Mouse (Mus musculus): ENCODE results near the gene Plekhg3. TPM values are rescaled to one million over a fixed set of nuclear protein-coding genes. Genes with fewer than 3 reads are reported as not detected.

The Plekhg3 gene
- total RNA-seq, 2 experiments from 2014 or later, result 22.9 to 24.4 TPM

- DNase-seq (ENCODE audit: low spot score in 2 of 2), result no peak
- Histone ChIP-seq H3K27ac (peak overlapping the region; percentile 79), H3K4me3 (no peak overlapping the region)
- no peak for TF ChIP-seq CTCF (conservative IDR thresholded peaks at IDR 0.05)
These were observed 24.2 kb upstream of the Plekhg3 start for GRCm38 (mm10) chr12:76506522-76506921.

GRCm38 (mm10) chr12:76507791-76508190, 22.9 kb upstream of the Plekhg3 start:
- no peak overlapping the region for H3K4me3 ChIP-seq
- peak overlapping the region; percentile 79 for H3K27ac ChIP-seq

GRCm38 (mm10) chr12:76508909-76509440, 21.7 kb upstream of the Plekhg3 start:
- no peak for DNase-seq (ENCODE audit: low spot score in 2 of 2)
- TF ChIP-seq CTCF (conservative IDR thresholded peaks at IDR 0.05), result no peak
- no peak overlapping the region; the same call in 1 of the 2 replicates for H3K27ac ChIP-seq

More at GRCm38 (mm10) chr12:76507791-76508190, 22.9 kb upstream of the Plekhg3 start:
- no peak for DNase-seq (ENCODE audit: low spot score in 2 of 2)
- TF ChIP-seq CTCF (conservative IDR thresholded peaks at IDR 0.05), result no peak

GRCm38 (mm10) chr12:76512731-76513130, 18.0 kb upstream of the Plekhg3 start:
- no peak for DNase-seq (ENCODE audit: low spot score in 2 of 2)
- Histone ChIP-seq H3K4me3 (no peak overlapping the region), H3K27ac (no peak overlapping the region)
- no peak for TF ChIP-seq CTCF (conservative IDR thresholded peaks at IDR 0.05)

More at GRCm38 (mm10) chr12:76508909-76509440, 21.7 kb upstream of the Plekhg3 start:
- no peak overlapping the region for H3K4me3 ChIP-seq

GRCm38 (mm10) chr12:76514842-76515241, 15.8 kb upstream of the Plekhg3 start:
- no peak for DNase-seq (ENCODE audit: low spot score in 2 of 2)
- Histone ChIP-seq H3K4me3 (no peak overlapping the region), H3K27ac (no peak overlapping the region)
- no peak for TF ChIP-seq CTCF (conservative IDR thresholded peaks at IDR 0.05)

- DNase-seq (ENCODE audit: low spot score in 2 of 2), result no peak
- Histone ChIP-seq H3K4me3 (no peak overlapping the region), H3K27ac (no peak overlapping the region)
- TF ChIP-seq CTCF (conservative IDR thresholded peaks at IDR 0.05), result no peak
These were observed 12.7 kb upstream of the Plekhg3 start for GRCm38 (mm10) chr12:76518000-76518399.

- no peak for DNase-seq (ENCODE audit: low spot score in 2 of 2)
- Histone ChIP-seq H3K27ac (no peak overlapping the region), H3K4me3 (no peak overlapping the region)
- TF ChIP-seq CTCF (conservative IDR thresholded peaks at IDR 0.05), result no peak
These were observed 11.5 kb upstream of the Plekhg3 start for GRCm38 (mm10) chr12:76518909-76519842.

- TF ChIP-seq CTCF (conservative IDR thresholded peaks at IDR 0.05), result no peak
- no peak overlapping the region for H3K27ac ChIP-seq
- no peak for DNase-seq (ENCODE audit: low spot score in 2 of 2)
- H3K4me3 ChIP-seq, result no peak overlapping the region
These were observed 7.0 kb upstream of the Plekhg3 start for GRCm38 (mm10) chr12:76523654-76524053.

- DNase-seq (ENCODE audit: low spot score in 2 of 2), result no peak
- Histone ChIP-seq H3K27ac (no peak overlapping the region), H3K4me3 (no peak overlapping the region)
- TF ChIP-seq CTCF (conservative IDR thresholded peaks at IDR 0.05), result no peak
These were observed 5.8 kb upstream of the Plekhg3 start for GRCm38 (mm10) chr12:76524915-76525314.

- DNase-seq (ENCODE audit: low spot score in 2 of 2), result no peak
- H3K27ac ChIP-seq, result no peak overlapping the region
- H3K4me3 ChIP-seq, result no peak overlapping the region
- TF ChIP-seq CTCF (conservative IDR thresholded peaks at IDR 0.05), result no peak
These were observed 3.3 kb upstream of the Plekhg3 start for GRCm38 (mm10) chr12:76527245-76527881.

GRCm38 (mm10) chr12:76528766-76529165, 1.9 kb upstream of the Plekhg3 start:
- no peak overlapping the region for H3K27ac ChIP-seq

GRCm38 (mm10) chr12:76531986-76532925, 1.6 kb downstream of the Plekhg3 start:
- DNase-seq (ENCODE audit: low spot score in 2 of 2), result no peak
- H3K4me3 ChIP-seq, result peak overlapping the region; percentile 73
- TF ChIP-seq CTCF (conservative IDR thresholded peaks at IDR 0.05), result no peak

More at GRCm38 (mm10) chr12:76528766-76529165, 1.9 kb upstream of the Plekhg3 start:
- no peak overlapping the region for H3K4me3 ChIP-seq
- no peak for DNase-seq (ENCODE audit: low spot score in 2 of 2)
- TF ChIP-seq CTCF (conservative IDR thresholded peaks at IDR 0.05), result no peak

More at GRCm38 (mm10) chr12:76531986-76532925, 1.6 kb downstream of the Plekhg3 start:
- no peak overlapping the region for H3K27ac ChIP-seq
